Mouse (Mus musculus) left cerebral cortex, adult 2 months (tissue): Measurements from ENCODE around the gene Arhgef26. TPM values are rescaled to one million over a fixed set of nuclear protein-coding genes. Genes with fewer than 3 reads are reported as not detected.

Experiments
- DNase-seq, 2 experiments: peaks; one replicate each; pipeline ENCODE4 v3.0.0; 2021 to 2022; ENCODE audit warnings: low spot score in 2 of 2, mixed read lengths in 1 of 2; ENCODE audit errors: extremely low spot score in 1 of 2
- H3K27ac ChIP-seq: fragments of 200-600 bp; 2 replicates; pipeline ENCODE4 v1.8.1; 2022
- H3K4me3 ChIP-seq: fragments of 200-600 bp; 2 replicates; pipeline ENCODE4 v1.8.1; 2022
- CTCF ChIP-seq: fragments of 200-600 bp; IDR thresholded peaks from 2 replicates; pipeline ENCODE4 v1.8.1; 2022; ENCODE audit warnings: antibody characterized with exemption, mild to moderate bottlenecking, moderate library complexity
- intact Hi-C: fragments of 180-260 bp; cut with DNase I; formaldehyde crosslinking; loops from one replicate; pipeline ENCODE4 v1.15.1; 2025
- total RNA-seq, 2 experiments: library from RNA; stranded (reverse); gene quantifications; 2 replicates each; pipeline ENCODE4 v1.2.3; 2021

Gene Arhgef26
- total RNA-seq, 2 experiments from 2014 or later: 23.0 to 26.5 TPM

DNA sequence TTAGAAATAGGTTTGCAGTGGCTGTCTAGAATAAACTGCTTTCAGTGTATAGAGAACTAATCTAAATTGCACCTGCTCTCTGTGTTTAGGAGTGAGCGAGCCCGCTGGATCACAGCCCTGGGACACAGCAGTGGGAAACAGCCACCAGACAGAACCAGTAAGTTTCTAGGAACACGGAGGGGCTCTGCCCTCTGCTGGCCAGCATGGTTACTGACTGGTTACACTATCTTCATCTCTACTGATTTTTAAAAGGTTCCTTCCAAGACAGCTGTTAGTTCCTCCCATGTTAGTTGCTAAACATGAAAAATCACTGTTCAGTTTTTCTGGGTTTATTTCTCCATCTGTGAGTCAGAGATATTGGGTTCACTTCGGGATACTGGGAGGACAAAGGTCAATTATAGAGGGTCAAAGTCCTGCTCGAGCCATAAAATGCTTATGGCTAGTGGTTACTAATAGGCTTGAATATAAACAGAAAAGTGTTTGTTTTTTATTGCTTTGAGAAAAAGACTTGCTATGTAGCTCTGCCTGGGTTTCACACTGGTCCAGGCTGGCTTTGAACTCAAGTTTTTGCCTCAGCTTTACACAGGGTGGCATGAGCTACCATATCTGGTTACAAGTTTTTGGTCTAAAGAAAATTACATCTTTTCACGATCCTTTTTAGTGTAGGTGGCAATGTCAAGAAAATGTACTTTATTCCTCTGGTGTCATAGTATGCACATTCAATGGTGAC, 120.3 kb downstream of the Arhgef26 start:
- peak; percentile 88 for TF ChIP-seq CTCF
- H3K27ac ChIP-seq: no peak overlapping the region
- H3K4me3 ChIP-seq: no peak overlapping the region
- peak; percentile 59 to 69 for DNase-seq
- intact Hi-C loops: loop anchor here (2.0 to 5.0 kb wide), 3 partner anchors 116 to 1214 kb away; no protein-coding TSS in a partner anchor

DNA sequence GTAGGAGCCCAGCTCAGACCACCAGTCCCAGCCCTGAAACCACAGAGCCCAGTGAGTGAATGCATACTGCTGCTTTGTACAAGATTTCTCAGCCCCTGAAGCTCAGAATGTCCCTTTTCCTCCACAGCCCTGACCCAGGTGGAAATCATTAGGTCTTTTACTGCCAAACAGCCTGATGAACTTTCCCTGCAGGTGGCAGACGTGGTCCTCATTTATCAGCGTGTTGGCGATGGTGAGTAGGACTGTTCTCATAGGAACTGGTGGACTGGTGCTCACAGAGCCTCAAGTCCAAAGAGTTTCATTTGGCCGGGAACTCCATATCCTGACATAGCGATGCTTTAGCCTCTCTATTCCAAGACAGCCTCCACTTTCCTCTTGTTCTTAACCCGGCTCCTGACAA, 121.3 kb downstream of the Arhgef26 start:
- no peak for TF ChIP-seq CTCF
- Histone ChIP-seq H3K27ac (no peak overlapping the region), H3K4me3 (no peak overlapping the region)
- intact Hi-C loops: loop anchor here (2.0 to 5.0 kb wide), 3 partner anchors 117 to 1215 kb away; no protein-coding TSS in a partner anchor
- DNase-seq: no peak

DNA sequence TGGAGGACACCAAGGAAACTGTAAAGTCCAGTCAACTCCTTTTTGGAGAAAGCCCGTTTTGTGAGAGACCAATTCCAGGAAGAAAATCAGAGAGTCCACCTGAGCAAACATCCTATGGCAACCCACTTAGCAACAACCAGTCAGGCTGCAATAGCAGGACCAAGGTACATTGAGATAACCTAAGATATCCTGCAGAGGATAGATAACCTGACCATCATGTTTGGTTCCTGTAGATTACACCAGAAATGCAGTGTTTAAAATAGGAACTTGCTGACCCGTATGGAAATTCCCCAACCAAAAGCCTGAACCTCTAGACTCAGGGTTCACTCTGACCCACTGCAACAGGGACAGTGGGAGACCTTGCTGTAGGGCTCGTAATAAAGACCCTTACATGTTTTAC, 126.1 kb downstream of the Arhgef26 start:
- Histone ChIP-seq H3K4me3 (no peak overlapping the region), H3K27ac (no peak overlapping the region)
- DNase-seq: no peak
- intact Hi-C loops: loop anchor here (5.0 kb wide), 1 partner anchor 33 kb away; no protein-coding TSS in a partner anchor
- no peak for TF ChIP-seq CTCF

DNA sequence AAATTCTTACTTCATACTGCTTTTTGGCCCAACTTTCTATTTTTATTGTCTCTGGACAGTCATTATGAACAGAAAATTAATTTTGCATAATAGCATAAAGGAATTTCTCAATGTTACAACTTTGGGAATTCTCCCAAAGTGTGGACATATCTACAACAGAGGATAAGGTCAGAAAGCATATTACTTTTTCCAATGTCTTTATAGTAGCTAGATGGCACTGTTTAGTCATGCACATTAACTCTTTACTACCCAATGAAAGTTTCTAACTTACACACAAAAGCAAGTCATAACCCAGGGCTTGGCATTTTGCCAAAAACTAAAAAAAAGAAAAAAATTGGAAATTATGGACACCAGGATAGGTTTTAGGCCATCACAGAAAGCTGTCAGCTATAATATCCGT, 132.0 kb downstream of the Arhgef26 start:
- no peak for TF ChIP-seq CTCF
- Histone ChIP-seq H3K27ac (no peak overlapping the region), H3K4me3 (no peak overlapping the region)
- intact Hi-C loops: no loop called here
- no peak for DNase-seq

DNA sequence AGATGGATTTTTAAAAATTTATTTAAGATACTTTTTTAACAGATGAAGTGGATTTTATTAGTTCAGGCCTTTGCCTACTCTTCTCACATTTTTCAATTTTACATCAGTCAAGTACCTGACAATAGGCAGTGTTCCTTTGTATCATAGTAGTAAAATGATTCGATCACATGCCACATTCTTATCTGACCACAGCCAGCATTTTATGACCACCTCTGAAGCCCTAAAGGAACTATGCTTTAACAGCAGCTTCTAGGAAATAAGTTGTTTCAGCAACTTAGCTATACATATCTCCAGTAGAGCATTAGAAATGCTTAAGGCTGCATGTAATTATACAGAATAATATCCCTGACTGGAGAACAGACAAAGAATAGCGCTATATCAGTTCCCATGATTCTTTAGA, 146.2 kb downstream of the Arhgef26 start:
- no peak for TF ChIP-seq CTCF
- Histone ChIP-seq H3K27ac (no peak overlapping the region), H3K4me3 (no peak overlapping the region)
- no peak for DNase-seq
- intact Hi-C loops: no loop called here

DNA sequence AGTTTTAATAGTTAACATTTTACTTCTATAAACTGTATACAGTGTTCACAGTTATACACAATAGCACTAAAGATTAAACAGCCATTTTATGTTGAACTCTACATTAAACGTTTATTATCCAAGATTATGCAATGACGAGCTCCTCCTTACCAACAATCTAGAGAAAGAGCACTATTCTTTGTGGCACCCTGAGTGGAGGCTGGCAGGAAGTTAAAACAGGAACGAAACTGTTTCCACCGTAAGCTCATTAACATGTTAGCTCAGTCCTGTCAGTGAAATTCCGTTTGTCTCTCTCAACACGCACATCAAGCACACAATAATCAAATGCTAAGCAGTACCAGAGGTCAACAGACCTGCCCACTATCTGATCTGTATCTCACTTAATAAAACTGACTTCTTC, 154.4 kb downstream of the Arhgef26 start:
- no peak for DNase-seq
- intact Hi-C loops: loop anchor here (10.0 kb wide), 1 partner anchor 1502 kb away; no protein-coding TSS in a partner anchor
- Histone ChIP-seq H3K27ac (no peak overlapping the region), H3K4me3 (no peak overlapping the region)
- TF ChIP-seq CTCF: no peak

DNA sequence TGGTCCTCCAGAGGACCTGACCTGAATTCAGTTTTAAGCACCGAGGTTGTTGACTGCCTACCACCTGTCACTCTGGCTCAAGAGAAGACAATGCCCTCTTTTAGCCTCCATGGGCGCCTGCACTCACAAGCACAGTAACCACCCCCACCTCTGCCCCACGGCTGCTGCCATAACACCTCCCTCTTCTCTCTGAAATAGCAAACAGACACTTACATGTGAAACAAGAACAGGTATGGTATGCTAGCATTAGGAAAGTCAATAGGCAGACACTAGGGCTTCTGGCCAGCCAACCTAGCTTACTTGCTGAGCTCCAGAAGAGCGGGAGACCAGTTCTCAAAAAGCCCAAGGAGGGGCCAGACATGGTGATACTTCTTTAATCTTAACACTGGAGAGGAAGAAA, 161.2 kb downstream of the Arhgef26 start:
- TF ChIP-seq CTCF: no peak
- H3K27ac ChIP-seq: no peak overlapping the region
- intact Hi-C loops: loop anchor here (5.0 to 10.0 kb wide), 2 partner anchors 37 to 1495 kb away; no protein-coding TSS in a partner anchor
- H3K4me3 ChIP-seq: no peak overlapping the region
- DNase-seq: no peak

DNA sequence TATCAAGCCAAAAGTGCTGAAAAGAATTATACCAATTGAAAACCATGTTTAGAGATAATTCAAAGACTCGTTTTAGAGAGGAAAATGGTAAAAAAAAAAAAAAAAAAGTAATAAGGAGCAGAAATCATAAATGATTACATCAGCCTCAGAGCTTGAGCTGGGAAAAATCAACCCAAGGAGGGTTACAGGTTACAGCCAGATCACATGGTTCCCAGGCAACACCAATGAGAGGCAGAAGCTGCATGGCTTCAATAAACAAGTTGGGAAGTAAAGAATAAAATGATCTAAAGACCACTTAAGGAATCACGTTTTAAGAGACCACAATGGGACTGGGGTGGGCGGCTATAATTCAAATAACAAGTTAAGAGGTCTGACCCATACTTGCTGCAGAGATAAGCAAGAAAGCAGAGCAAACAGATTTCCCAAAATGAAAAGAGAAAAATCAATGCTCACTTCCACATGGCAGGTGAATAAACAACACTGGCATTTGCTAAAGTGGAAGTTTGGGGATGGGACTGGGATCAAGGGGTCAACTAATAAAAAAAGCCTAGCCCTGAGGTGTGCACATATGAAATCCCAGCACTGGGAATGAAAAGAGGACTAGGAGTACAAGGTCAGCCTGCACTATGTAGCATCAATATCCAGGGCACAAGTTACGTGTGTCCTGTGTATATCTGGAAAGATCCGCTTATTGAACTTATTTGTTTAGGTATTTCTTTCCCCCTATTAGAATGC, 167.2 kb downstream of the Arhgef26 start:
- no peak overlapping the region for H3K27ac ChIP-seq
- H3K4me3 ChIP-seq: peak overlapping the region; percentile 94
- DNase-seq: no peak
- intact Hi-C loops: no loop called here
- TF ChIP-seq CTCF: no peak

DNA sequence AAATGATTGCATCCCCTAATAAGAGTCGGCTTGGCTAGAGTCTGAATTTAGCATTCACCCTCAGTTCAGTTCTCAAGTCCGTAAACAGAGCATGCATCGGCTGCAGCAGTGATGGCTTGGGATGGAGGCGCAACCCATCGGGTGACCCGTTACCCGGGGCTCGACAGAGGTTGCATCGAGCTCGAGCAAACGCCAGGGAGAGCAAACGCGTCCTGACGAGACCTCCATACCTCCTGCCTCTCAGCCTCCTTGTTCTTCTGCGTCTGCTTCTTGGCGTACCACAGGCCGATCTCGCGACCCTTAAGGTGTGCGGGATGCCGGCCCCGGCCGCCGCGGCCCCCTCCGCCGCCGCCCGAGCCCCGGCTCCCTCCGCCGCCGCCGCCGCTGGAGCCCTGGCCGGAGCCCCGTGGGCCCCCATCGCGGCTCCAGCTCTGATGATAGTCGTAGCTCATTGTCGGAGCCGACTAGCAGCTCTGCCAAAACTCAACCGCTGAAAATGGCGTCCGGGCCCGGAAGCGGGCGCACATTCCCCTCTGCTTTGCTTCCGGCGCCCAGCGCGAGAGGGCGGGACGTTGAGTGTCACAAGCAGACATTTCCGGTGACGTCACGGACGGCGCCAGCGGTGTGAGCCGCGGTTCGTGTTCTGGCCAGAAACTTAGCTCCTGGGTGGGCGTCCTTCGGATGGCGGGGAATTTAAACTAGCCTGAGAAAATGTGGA, 168.5 kb downstream of the Arhgef26 start, which contains the start of gene Dhx36:
Dhx36 (minus strand) TSS at position 517 of the 718 bp plus-strand sequence.
- intact Hi-C loops: no loop called here
- Histone ChIP-seq H3K4me3 (peak within 1 kb of the TSS; percentile 94), H3K27ac (peak within 1 kb of the TSS; percentile 76)
- TF ChIP-seq CTCF: peak; percentile 7
- peak; percentile 98 to 99 for DNase-seq

DNA sequence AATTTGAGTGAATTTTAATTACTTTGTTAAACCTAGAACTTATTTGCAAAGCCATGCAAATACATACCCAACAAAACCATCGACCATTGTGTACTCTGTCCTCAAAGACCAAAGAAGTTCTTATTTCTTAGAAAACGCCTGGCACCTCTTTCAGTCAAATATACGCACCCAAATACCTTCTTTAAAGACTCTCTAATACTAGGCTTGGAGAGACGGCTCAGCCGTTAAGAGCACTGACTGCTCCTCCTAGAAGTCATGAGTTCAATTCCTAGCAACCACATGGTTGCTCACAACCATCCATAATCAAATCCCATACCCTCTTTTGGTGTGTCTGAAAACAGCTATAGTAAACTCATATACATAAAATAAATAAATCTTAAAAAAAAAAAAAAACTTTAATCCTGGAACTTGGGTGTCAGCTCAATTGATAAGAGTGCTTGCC, 169.1 kb downstream of the Arhgef26 start:
- 0 out of 2 replicates have a peak, but pooled peaks have one; percentile 0 for TF ChIP-seq CTCF

More for the DNA sequence above, 169.1 kb downstream of the Arhgef26 start:
- intact Hi-C loops: no loop called here
- no peak for DNase-seq
- Histone ChIP-seq H3K27ac (no peak overlapping the region), H3K4me3 (peak overlapping the region; percentile 94)

Other genes with a start within 250 kb of the Arhgef26 start
- 10 to 100 TPM; 53.7 to 55.3 TPM for gene Dhx36, start 168.7 kb downstream of the Arhgef26 start, total RNA-seq